Mouse (Mus musculus): ENCODE data around the gene Brip1.
A peak's percentile ranks its signal among the peaks of the same experiment; 100 is the strongest.
"Not testable (repeated sequence)": the region's sequence is repeated elsewhere in the genome, so short reads cannot be mapped to it uniquely, and the experiment has no call there.

The Brip1 gene

GRCm38 (mm10) chr11:86201037-86201786, at the start of gene Brip1:
Brip1 (minus strand) TSS chr11:86201193.
- DNase-seq (ENCODE audit: inconsistent ontology term), result peak; percentile 98

GRCm38 (mm10) chr11:86232446-86232845, 31.5 kb upstream of the Brip1 start:
- DNase-seq (ENCODE audit: inconsistent ontology term), result no peak

- no peak for DNase-seq (ENCODE audit: inconsistent ontology term)
Measured at GRCm38 (mm10) chr11:86231781-86232350, 30.9 kb upstream of the Brip1 start.

- DNase-seq (ENCODE audit: inconsistent ontology term), result no peak
Measured at GRCm38 (mm10) chr11:86226646-86227180, 25.7 kb upstream of the Brip1 start.

GRCm38 (mm10) chr11:86225761-86226160, 24.8 kb upstream of the Brip1 start:
- no peak for DNase-seq (ENCODE audit: inconsistent ontology term)

GRCm38 (mm10) chr11:86211803-86212202, 10.8 kb upstream of the Brip1 start:
- no peak for DNase-seq (ENCODE audit: inconsistent ontology term)

- no peak for DNase-seq (ENCODE audit: inconsistent ontology term)
Measured at GRCm38 (mm10) chr11:86209123-86209522, 8.1 kb upstream of the Brip1 start.

- no peak for DNase-seq (ENCODE audit: inconsistent ontology term)
Measured at GRCm38 (mm10) chr11:86205876-86206275, 4.9 kb upstream of the Brip1 start.

- no peak for DNase-seq (ENCODE audit: inconsistent ontology term)
Measured at GRCm38 (mm10) chr11:86205031-86205430, 4.0 kb upstream of the Brip1 start.

GRCm38 (mm10) chr11:86201901-86202675, 1.1 kb upstream of the Brip1 start:
- peak; percentile 48 for DNase-seq (ENCODE audit: inconsistent ontology term)

- no peak for DNase-seq (ENCODE audit: inconsistent ontology term)
Measured at GRCm38 (mm10) chr11:86200460-86201021, 452 bp downstream of the Brip1 start.

GRCm38 (mm10) chr11:86199733-86200132, 1.3 kb downstream of the Brip1 start:
- DNase-seq (ENCODE audit: inconsistent ontology term), result no peak

GRCm38 (mm10) chr11:86185224-86185623, 15.8 kb downstream of the Brip1 start:
- DNase-seq (ENCODE audit: inconsistent ontology term), result not testable (repeated sequence)

GRCm38 (mm10) chr11:86175833-86176232, 25.2 kb downstream of the Brip1 start:
- DNase-seq (ENCODE audit: inconsistent ontology term), result no peak

GRCm38 (mm10) chr11:86174173-86174572, 26.8 kb downstream of the Brip1 start:
- peak; percentile 63 for DNase-seq (ENCODE audit: inconsistent ontology term)

- no peak for DNase-seq (ENCODE audit: inconsistent ontology term)
Measured at GRCm38 (mm10) chr11:86170743-86171142, 30.2 kb downstream of the Brip1 start.

GRCm38 (mm10) chr11:86160251-86160650, 40.7 kb downstream of the Brip1 start:
- DNase-seq (ENCODE audit: inconsistent ontology term), result no peak

GRCm38 (mm10) chr11:86158950-86159349, 42.0 kb downstream of the Brip1 start:
- DNase-seq (ENCODE audit: inconsistent ontology term), result peak; percentile 2

- DNase-seq (ENCODE audit: inconsistent ontology term), result no peak
Measured at GRCm38 (mm10) chr11:86155638-86156037, 45.4 kb downstream of the Brip1 start.

GRCm38 (mm10) chr11:86131324-86131723, 69.7 kb downstream of the Brip1 start:
- peak; percentile 9 for DNase-seq (ENCODE audit: inconsistent ontology term)

- no peak for DNase-seq (ENCODE audit: inconsistent ontology term)
Measured at GRCm38 (mm10) chr11:86117078-86117869, 83.7 kb downstream of the Brip1 start.

All from Muller cell, postnatal 12 days (primary cell).